Mouse (Mus musculus): Measurements from ENCODE around the gene Lysmd1. TPM values are rescaled to one million over a fixed set of nuclear protein-coding genes. Genes with fewer than 3 reads are reported as not detected.
"Not testable (repeated sequence)": the region's sequence is repeated elsewhere in the genome, so short reads cannot be mapped to it uniquely, and the experiment has no call there.

Gene Lysmd1
- polyA plus RNA-seq (2015; fragmentation: Nextera tagmentation; extraction: Ambion mirVana): 38.1 and 46.0 TPM in 2 replicates

DNA sequence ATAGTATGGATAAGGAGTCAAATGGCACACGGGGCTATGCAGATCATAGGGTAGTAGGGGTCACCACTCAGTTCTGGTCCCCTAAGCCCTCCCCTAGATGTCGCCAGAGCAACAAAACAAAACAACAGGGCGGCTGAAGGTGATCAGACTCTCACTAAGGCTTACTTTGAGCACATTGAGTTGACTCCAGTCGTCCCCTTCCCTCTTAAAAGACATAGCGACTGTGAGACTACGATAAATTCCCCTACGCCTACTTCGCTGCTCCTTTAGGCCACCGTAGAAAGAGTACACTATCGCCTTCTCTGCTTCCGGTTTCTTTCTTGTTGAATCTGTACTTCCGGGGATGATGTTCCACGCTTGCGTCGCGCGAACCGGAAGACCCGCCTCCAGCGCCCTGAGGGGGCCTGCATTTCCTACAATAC is at the start of gene Lysmd1, which contains the start of gene Scnm1:
Gene Lysmd1 (plus strand): TSS at position 409 of the 422 bp plus-strand sequence.
Gene Scnm1 (minus strand): TSS at position 332 of the 422 bp plus-strand sequence.
- H3K27ac ChIP-seq (replicated peaks): peak within 1 kb of the TSS; percentile 87
- H3K36me3 ChIP-seq: peaks cover 23% of the 10 kb centered on the region
- peak within 1 kb of the TSS; percentile 71 for H3K4me3 ChIP-seq (replicated peaks)
- peaks cover 37% of the 10 kb centered on the region for H3K4me1 ChIP-seq
- under 1% methylated on average over 20 of the region's 20 CpGs for WGBS
- peak within 1 kb of the TSS; percentile 88 for H3K4me2 ChIP-seq
- peak within 1 kb of the TSS; percentile 78 for H3K9ac ChIP-seq (replicated peaks)
- ATAC-seq (ENCODE audit: low FRiP score): peak; percentile 95
- no peaks in the 10 kb centered on the region for H3K27me3 ChIP-seq (replicated peaks)
- no peaks in the 10 kb centered on the region for H3K9me3 ChIP-seq (replicated peaks)

DNA sequence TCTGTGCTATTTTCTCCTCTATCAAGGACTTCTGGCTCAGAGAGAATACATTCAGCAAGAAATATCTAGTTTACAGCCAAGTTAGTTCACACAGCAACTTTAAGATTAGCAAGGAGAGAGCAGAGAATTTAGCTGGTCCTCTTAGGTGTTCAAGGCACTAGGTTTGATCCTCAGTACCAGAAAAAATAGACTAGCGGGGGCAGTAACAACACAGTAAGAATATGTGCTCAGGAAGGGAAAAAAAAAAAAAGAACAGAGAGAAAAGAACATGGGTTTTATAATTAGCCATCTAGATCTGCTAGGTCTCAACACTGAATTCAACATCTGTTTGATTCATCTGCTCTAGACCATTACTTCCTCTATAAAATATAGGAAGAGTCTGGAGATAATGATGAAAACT is 45.8 kb upstream of the Lysmd1 start:
- no peaks in the 10 kb centered on the region for H3K27me3 ChIP-seq (replicated peaks)
- ATAC-seq (ENCODE audit: low FRiP score): no peak
- H3K4me1 ChIP-seq: no peaks in the 10 kb centered on the region
- H3K27ac ChIP-seq (replicated peaks): no peak overlapping the region
- H3K9me3 ChIP-seq (replicated peaks): no peaks in the 10 kb centered on the region
- H3K4me2 ChIP-seq: no peak overlapping the region
- H3K4me3 ChIP-seq (replicated peaks): no peak overlapping the region
- peaks cover 4% of the 10 kb centered on the region; the same call in 1 of the 2 replicates for H3K36me3 ChIP-seq
- 100% methylated on average over 1 of the region's 1 CpGs for WGBS
- H3K9ac ChIP-seq (replicated peaks): no peak overlapping the region

DNA sequence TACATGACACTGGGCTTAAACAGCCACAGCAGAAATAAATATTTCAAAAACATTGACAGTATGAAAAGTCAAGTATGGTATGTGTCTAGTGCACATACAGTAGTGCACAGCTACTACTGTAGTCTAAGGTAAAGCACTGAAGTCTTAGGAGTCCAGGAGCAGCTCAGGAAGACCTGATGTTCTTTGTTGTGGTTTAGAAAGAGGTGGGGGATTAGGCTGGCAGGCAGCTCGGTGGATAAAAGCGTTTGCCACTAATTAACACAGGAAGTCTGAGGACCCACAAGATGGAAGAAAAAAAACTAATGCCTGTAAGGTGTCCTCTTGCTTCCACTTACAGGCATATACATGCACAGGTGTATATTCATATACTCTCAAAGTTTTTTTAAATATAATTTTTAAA is 33.0 kb upstream of the Lysmd1 start:
- no peak for ATAC-seq (ENCODE audit: low FRiP score)
- 59% methylated on average over 2 of the region's 2 CpGs for WGBS
- Histone ChIP-seq H3K4me1 (peaks cover 24% of the 10 kb centered on the region), H3K27ac (replicated peaks) (no peak overlapping the region), H3K36me3 (peaks cover 8% of the 10 kb centered on the region; the same call in 1 of the 2 replicates), H3K27me3 (replicated peaks) (no peaks in the 10 kb centered on the region), H3K9me3 (replicated peaks) (no peaks in the 10 kb centered on the region), H3K4me2 (no peak overlapping the region), H3K9ac (replicated peaks) (no peak overlapping the region), H3K4me3 (replicated peaks) (no peak overlapping the region)

- no peak for ATAC-seq (ENCODE audit: low FRiP score)
- 63% methylated on average over 4 of the region's 4 CpGs for WGBS
- H3K27me3 ChIP-seq (replicated peaks): no peaks in the 10 kb centered on the region
These were observed 28.8 kb upstream of the Lysmd1 start for GRCm38 (mm10) chr3:95105121-95105520.

GRCm38 (mm10) chr3:95105586-95106337 is 28.1 kb upstream of the Lysmd1 start:
- H3K4me1 ChIP-seq: peaks cover 29% of the 10 kb centered on the region
- WGBS: 0% methylated on average over 16 of the region's 16 CpGs
- H3K27me3 ChIP-seq (replicated peaks): no peaks in the 10 kb centered on the region
- no peaks in the 10 kb centered on the region for H3K36me3 ChIP-seq
- peak overlapping the region; percentile 95 for H3K9ac ChIP-seq (replicated peaks)
- ATAC-seq (ENCODE audit: low FRiP score): no peak
- peak overlapping the region; percentile 97 for H3K4me3 ChIP-seq (replicated peaks)
- H3K4me2 ChIP-seq: peak overlapping the region; percentile 77
- no peaks in the 10 kb centered on the region for H3K9me3 ChIP-seq (replicated peaks)
- peak overlapping the region; percentile 90 for H3K27ac ChIP-seq (replicated peaks)

More at GRCm38 (mm10) chr3:95105121-95105520, 28.8 kb upstream of the Lysmd1 start:
- 0 out of 2 replicates have a peak overlapping the region, but pooled peaks have one; percentile 5 for H3K27ac ChIP-seq (replicated peaks)
- no peaks in the 10 kb centered on the region for H3K9me3 ChIP-seq (replicated peaks)
- peaks cover 25% of the 10 kb centered on the region for H3K4me1 ChIP-seq
- peak overlapping the region; percentile 95 for H3K9ac ChIP-seq (replicated peaks)
- no peaks in the 10 kb centered on the region for H3K36me3 ChIP-seq
- peak overlapping the region; percentile 77 for H3K4me2 ChIP-seq
- peak overlapping the region; percentile 97 for H3K4me3 ChIP-seq (replicated peaks)

GRCm38 (mm10) chr3:95106338-95107117 is 27.4 kb upstream of the Lysmd1 start, which contains the start of gene Pip5k1a:
TSS of gene Pip5k1a (minus strand) at chr3:95106930.
- no peaks in the 10 kb centered on the region for H3K36me3 ChIP-seq
- WGBS: under 1% methylated on average over 51 of the region's 51 CpGs
- peak within 1 kb of the TSS; percentile 90 for H3K27ac ChIP-seq (replicated peaks)
- peak; percentile 93 for ATAC-seq (ENCODE audit: low FRiP score)
- no peaks in the 10 kb centered on the region for H3K9me3 ChIP-seq (replicated peaks)
- H3K9ac ChIP-seq (replicated peaks): peak within 1 kb of the TSS; percentile 95
- H3K4me2 ChIP-seq: peak within 1 kb of the TSS; percentile 77
- H3K4me3 ChIP-seq (replicated peaks): peak within 1 kb of the TSS; percentile 97
- no peaks in the 10 kb centered on the region for H3K27me3 ChIP-seq (replicated peaks)
- peaks cover 24% of the 10 kb centered on the region for H3K4me1 ChIP-seq

DNA sequence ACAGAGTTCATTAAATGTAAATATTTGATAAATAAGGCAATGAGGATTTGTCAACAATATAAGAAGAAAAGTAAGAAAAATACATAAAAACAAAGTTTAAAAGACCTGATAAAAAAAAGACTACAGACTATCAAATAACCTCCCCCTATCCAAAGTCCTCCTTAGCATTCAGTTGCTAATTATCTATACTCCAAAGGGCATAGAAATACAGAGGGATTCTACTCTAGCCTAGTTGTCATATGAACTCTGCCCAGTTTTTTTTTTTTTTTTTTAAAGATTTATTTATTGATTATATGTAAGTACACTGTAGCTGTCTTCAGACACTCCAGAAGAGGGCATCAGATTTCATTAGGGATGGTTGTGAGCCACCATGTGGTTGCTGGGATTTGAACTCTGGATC is 26.6 kb upstream of the Lysmd1 start:
- H3K4me1 ChIP-seq: peaks cover 22% of the 10 kb centered on the region
- not testable (repeated sequence) for H3K9ac ChIP-seq (replicated peaks)

DNA sequence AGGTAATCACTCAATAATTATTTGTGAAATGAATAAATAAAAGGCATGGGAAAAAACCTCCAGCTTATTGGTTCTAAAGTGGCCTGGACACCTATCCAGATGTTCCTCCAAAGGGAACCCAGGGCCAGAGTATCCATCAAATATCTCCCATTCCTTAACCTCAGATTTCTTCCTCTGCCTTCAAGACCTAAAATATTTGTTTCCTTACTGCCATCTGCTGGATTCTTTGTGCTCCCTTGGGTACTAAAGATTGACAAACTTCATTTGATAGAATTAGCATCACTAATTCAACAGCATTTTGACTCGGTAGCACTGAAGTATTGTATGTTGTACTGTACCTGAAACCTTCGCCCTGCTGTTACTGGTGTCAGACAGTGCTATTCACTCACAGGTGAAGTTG is 26.0 kb upstream of the Lysmd1 start:
- no peak for ATAC-seq (ENCODE audit: low FRiP score)
- Histone ChIP-seq H3K4me3 (replicated peaks) (no peak overlapping the region), H3K27me3 (replicated peaks) (no peaks in the 10 kb centered on the region), H3K4me1 (peaks cover 28% of the 10 kb centered on the region), H3K9me3 (replicated peaks) (no peaks in the 10 kb centered on the region), H3K36me3 (no peaks in the 10 kb centered on the region), H3K9ac (replicated peaks) (no peak overlapping the region), H3K27ac (replicated peaks) (no peak overlapping the region), H3K4me2 (no peak overlapping the region)
- 74% methylated on average over 2 of the region's 2 CpGs for WGBS

More for the DNA sequence above, 26.6 kb upstream of the Lysmd1 start:
- not testable (repeated sequence) for H3K36me3 ChIP-seq; H3K27me3 ChIP-seq (replicated peaks); H3K9me3 ChIP-seq (replicated peaks); ATAC-seq (ENCODE audit: low FRiP score)
- H3K4me3 ChIP-seq (replicated peaks): peak overlapping the region; percentile 97
- H3K4me2 ChIP-seq: peak overlapping the region; percentile 77
- H3K27ac ChIP-seq (replicated peaks): peak overlapping the region; percentile 75; the same call in 1 of the 2 replicates

- H3K36me3 ChIP-seq: peaks cover 12% of the 10 kb centered on the region
- peaks cover 20% of the 10 kb centered on the region for H3K4me1 ChIP-seq
- H3K9ac ChIP-seq (replicated peaks): peak within 1 kb of the TSS; percentile 74
These were observed 22.8 kb upstream of the Lysmd1 start, which contains the start of gene Vps72 for GRCm38 (mm10) chr3:95110911-95111726. TSS of gene Vps72 (plus strand) at chr3:95111022.

GRCm38 (mm10) chr3:95112760-95113159 is 21.1 kb upstream of the Lysmd1 start:
- no peak overlapping the region for H3K27ac ChIP-seq (replicated peaks)
- WGBS: 93% methylated on average over 1 of the region's 1 CpGs
- H3K9me3 ChIP-seq (replicated peaks): no peaks in the 10 kb centered on the region
- ATAC-seq (ENCODE audit: low FRiP score): no peak
- peaks cover 20% of the 10 kb centered on the region for H3K4me1 ChIP-seq
- H3K27me3 ChIP-seq (replicated peaks): no peaks in the 10 kb centered on the region
- no peak overlapping the region for H3K4me3 ChIP-seq (replicated peaks)
- peaks cover 19% of the 10 kb centered on the region for H3K36me3 ChIP-seq
- H3K4me2 ChIP-seq: peak overlapping the region; percentile 58
- no peak overlapping the region; the same call in 1 of the 2 replicates for H3K9ac ChIP-seq (replicated peaks)

More at GRCm38 (mm10) chr3:95110911-95111726, 22.8 kb upstream of the Lysmd1 start, which contains the start of gene Vps72:
- Histone ChIP-seq H3K4me3 (replicated peaks) (peak within 1 kb of the TSS; percentile 87), H3K27me3 (replicated peaks) (no peaks in the 10 kb centered on the region), H3K9me3 (replicated peaks) (no peaks in the 10 kb centered on the region), H3K27ac (replicated peaks) (peak within 1 kb of the TSS; percentile 95), H3K4me2 (peak within 1 kb of the TSS; percentile 58)
- WGBS: under 1% methylated on average over 53 of the region's 54 CpGs
- ATAC-seq (ENCODE audit: low FRiP score): peak; percentile 82

GRCm38 (mm10) chr3:95117751-95118150 is 16.1 kb upstream of the Lysmd1 start:
- Histone ChIP-seq H3K9me3 (replicated peaks) (no peaks in the 10 kb centered on the region), H3K9ac (replicated peaks) (no peak overlapping the region), H3K4me3 (replicated peaks) (no peak overlapping the region), H3K4me1 (peaks cover 6% of the 10 kb centered on the region), H3K4me2 (no peak overlapping the region), H3K27me3 (replicated peaks) (no peaks in the 10 kb centered on the region), H3K27ac (replicated peaks) (no peak overlapping the region), H3K36me3 (peaks cover 64% of the 10 kb centered on the region)
- WGBS: 66% methylated on average over 2 of the region's 2 CpGs
- no peak for ATAC-seq (ENCODE audit: low FRiP score)
